Mouse (Mus musculus): Measurements from ENCODE around the gene Acbd4. TPM values are rescaled to one million over a fixed set of nuclear protein-coding genes. Genes with fewer than 3 reads are reported as not detected.

The Acbd4 gene
- total and polyA plus RNA-seq, 3 experiments = 27.8 to 38.1 (median 27.8) TPM

GRCm38 (mm10) chr11:103058499-103059085, 42.9 kb upstream of the Acbd4 start:
- DNase-seq = peak in 1 of 2 experiments; percentile 51
- TF ChIP-seq CTCF (IDR thresholded peaks at IDR 0.05) (peak; percentile 49), POLR2A (IDR thresholded peaks at IDR 0.05; ENCODE audit: insufficient read depth, low read depth, low read length) (no peak)
- H3K79me2 ChIP-seq (replicated peaks; ENCODE audit: control insufficient read depth, insufficient read depth, low read length) = no peaks in the 10 kb centered on the region
- H3K4me3 ChIP-seq = no peak overlapping the region
- no peak overlapping the region for H3K9ac ChIP-seq (ENCODE audit: low read depth, low read length)
- H3K4me1 ChIP-seq (ENCODE audit: control insufficient read depth, insufficient read depth, low read length) = peaks cover under 1% of the 10 kb centered on the region; the same call in 1 of the 2 replicates
- peak overlapping the region; percentile 83 for H3K27ac ChIP-seq
- no peaks in the 10 kb centered on the region for H3K27me3 ChIP-seq (ENCODE audit: control insufficient read depth, insufficient read depth, low read length)
- 56% methylated on average over 3 of the region's 3 CpGs for WGBS
- intact Hi-C loops (cut with DNase I) = no loop called here
- H3K36me3 ChIP-seq (ENCODE audit: control insufficient read depth, insufficient read depth, low read length) = peaks cover 8% of the 10 kb centered on the region

GRCm38 (mm10) chr11:103066191-103067050, 35.1 kb upstream of the Acbd4 start:
- no peaks in the 10 kb centered on the region for H3K79me2 ChIP-seq (replicated peaks; ENCODE audit: control insufficient read depth, insufficient read depth, low read length)
- peaks cover 6% of the 10 kb centered on the region for H3K36me3 ChIP-seq (ENCODE audit: control insufficient read depth, insufficient read depth, low read length)
- no peak for DNase-seq
- no peak overlapping the region for H3K9ac ChIP-seq (ENCODE audit: low read depth, low read length)
- peak overlapping the region; percentile 47 for H3K27ac ChIP-seq
- H3K4me3 ChIP-seq = no peak overlapping the region
- no peaks in the 10 kb centered on the region for H3K27me3 ChIP-seq (ENCODE audit: control insufficient read depth, insufficient read depth, low read length)
- H3K4me1 ChIP-seq (ENCODE audit: control insufficient read depth, insufficient read depth, low read length) = peaks cover 10% of the 10 kb centered on the region
- WGBS = 82% methylated on average over 14 of the region's 14 CpGs
- TF ChIP-seq POLR2A (IDR thresholded peaks at IDR 0.05; ENCODE audit: insufficient read depth, low read depth, low read length) (no peak), EP300 (IDR thresholded peaks at IDR 0.05; ENCODE audit: insufficient read depth, low read depth, low read length) (no peak), CTCF (IDR thresholded peaks at IDR 0.05) (no peak)
- intact Hi-C loops (cut with DNase I) = no loop called here

GRCm38 (mm10) chr11:103067051-103067361, 34.5 kb upstream of the Acbd4 start:
- Histone ChIP-seq H3K9ac (ENCODE audit: low read depth, low read length) (no peak overlapping the region), H3K4me1 (ENCODE audit: control insufficient read depth, insufficient read depth, low read length) (peaks cover 10% of the 10 kb centered on the region), H3K79me2 (replicated peaks; ENCODE audit: control insufficient read depth, insufficient read depth, low read length) (no peaks in the 10 kb centered on the region), H3K27me3 (ENCODE audit: control insufficient read depth, insufficient read depth, low read length) (no peaks in the 10 kb centered on the region), H3K36me3 (ENCODE audit: control insufficient read depth, insufficient read depth, low read length) (peaks cover under 1% of the 10 kb centered on the region), H3K4me3 (no peak overlapping the region), H3K27ac (peak overlapping the region; percentile 47)
- TF ChIP-seq EP300 (IDR thresholded peaks at IDR 0.05; ENCODE audit: insufficient read depth, low read depth, low read length) = no peak
- TF ChIP-seq CTCF (IDR thresholded peaks at IDR 0.05) = no peak
- no peak for TF ChIP-seq POLR2A (IDR thresholded peaks at IDR 0.05; ENCODE audit: insufficient read depth, low read depth, low read length)
- intact Hi-C loops (cut with DNase I) = no loop called here
- WGBS = 67% methylated on average over 6 of the region's 6 CpGs
- DNase-seq = no peak

DNA sequence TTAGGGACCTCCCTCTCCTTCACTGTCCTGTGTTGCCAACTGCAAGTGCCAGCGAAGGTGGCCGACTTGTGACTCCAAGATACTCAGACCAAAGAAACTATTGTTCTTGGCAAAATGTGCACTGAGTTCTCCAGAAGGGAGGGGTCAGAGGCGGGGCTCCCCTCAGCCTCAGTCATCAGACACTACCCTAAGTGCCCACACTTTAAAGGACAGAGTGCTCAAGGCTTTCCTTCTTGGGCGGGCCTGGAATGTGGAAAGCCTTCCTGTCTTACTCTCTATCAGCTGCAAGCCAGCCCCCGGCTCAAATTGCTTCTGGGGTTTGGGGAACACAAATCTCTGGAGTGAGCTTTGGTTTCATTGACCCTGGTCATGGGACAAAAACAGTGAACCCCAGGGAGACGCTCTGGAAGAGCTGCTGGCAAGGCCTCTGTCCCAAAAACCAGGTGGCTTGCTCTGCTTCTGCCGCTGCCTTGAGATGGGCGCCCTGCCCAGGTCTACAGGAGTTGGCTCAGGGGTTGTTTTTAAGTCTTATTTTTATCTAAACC, 34.0 kb upstream of the Acbd4 start:
- H3K36me3 ChIP-seq (ENCODE audit: control insufficient read depth, insufficient read depth, low read length) = no peaks in the 10 kb centered on the region; the same call in none of the 2 replicates
- no peak overlapping the region for H3K9ac ChIP-seq (ENCODE audit: low read depth, low read length)
- TF ChIP-seq EP300 (IDR thresholded peaks at IDR 0.05; ENCODE audit: insufficient read depth, low read depth, low read length) (0 out of 2 replicates have a peak, but pooled peaks have one; percentile 17), CTCF (IDR thresholded peaks at IDR 0.05) (no peak), POLR2A (IDR thresholded peaks at IDR 0.05; ENCODE audit: insufficient read depth, low read depth, low read length) (no peak)
- H3K4me1 ChIP-seq (ENCODE audit: control insufficient read depth, insufficient read depth, low read length) = peaks cover 10% of the 10 kb centered on the region
- DNase-seq = peak; percentile 71 to 82
- WGBS = 22% methylated on average over 8 of the region's 8 CpGs
- H3K79me2 ChIP-seq (replicated peaks; ENCODE audit: control insufficient read depth, insufficient read depth, low read length) = no peaks in the 10 kb centered on the region
- H3K27ac ChIP-seq = peak overlapping the region; percentile 47
- intact Hi-C loops (cut with DNase I) = no loop called here
- no peaks in the 10 kb centered on the region for H3K27me3 ChIP-seq (ENCODE audit: control insufficient read depth, insufficient read depth, low read length)
- H3K4me3 ChIP-seq = no peak overlapping the region

GRCm38 (mm10) chr11:103068272-103068671, 33.2 kb upstream of the Acbd4 start:
- 92% methylated on average over 4 of the region's 4 CpGs for WGBS
- Histone ChIP-seq H3K4me3 (no peak overlapping the region), H3K27me3 (ENCODE audit: control insufficient read depth, insufficient read depth, low read length) (no peaks in the 10 kb centered on the region), H3K36me3 (ENCODE audit: control insufficient read depth, insufficient read depth, low read length) (no peaks in the 10 kb centered on the region; the same call in none of the 2 replicates), H3K9ac (ENCODE audit: low read depth, low read length) (no peak overlapping the region), H3K4me1 (ENCODE audit: control insufficient read depth, insufficient read depth, low read length) (peaks cover 10% of the 10 kb centered on the region), H3K79me2 (replicated peaks; ENCODE audit: control insufficient read depth, insufficient read depth, low read length) (no peaks in the 10 kb centered on the region), H3K27ac (peak overlapping the region; percentile 47)
- TF ChIP-seq EP300 (IDR thresholded peaks at IDR 0.05; ENCODE audit: insufficient read depth, low read depth, low read length) = no peak
- TF ChIP-seq CTCF (IDR thresholded peaks at IDR 0.05) = no peak
- no peak for TF ChIP-seq POLR2A (IDR thresholded peaks at IDR 0.05; ENCODE audit: insufficient read depth, low read depth, low read length)
- intact Hi-C loops (cut with DNase I) = no loop called here
- no peak for DNase-seq

- Histone ChIP-seq H3K4me3 (no peak overlapping the region), H3K36me3 (ENCODE audit: control insufficient read depth, insufficient read depth, low read length) (no peaks in the 10 kb centered on the region; the same call in none of the 2 replicates), H3K27me3 (ENCODE audit: control insufficient read depth, insufficient read depth, low read length) (no peaks in the 10 kb centered on the region), H3K4me1 (ENCODE audit: control insufficient read depth, insufficient read depth, low read length) (peaks cover 10% of the 10 kb centered on the region), H3K27ac (no peak overlapping the region), H3K9ac (ENCODE audit: low read depth, low read length) (no peak overlapping the region), H3K79me2 (replicated peaks; ENCODE audit: control insufficient read depth, insufficient read depth, low read length) (no peaks in the 10 kb centered on the region)
- WGBS = 91% methylated on average over 11 of the region's 11 CpGs
- TF ChIP-seq EP300 (IDR thresholded peaks at IDR 0.05; ENCODE audit: insufficient read depth, low read depth, low read length) (no peak), CTCF (IDR thresholded peaks at IDR 0.05) (no peak), POLR2A (IDR thresholded peaks at IDR 0.05; ENCODE audit: insufficient read depth, low read depth, low read length) (no peak)
- no peak for DNase-seq
- intact Hi-C loops (cut with DNase I) = no loop called here
These were observed 32.6 kb upstream of the Acbd4 start for GRCm38 (mm10) chr11:103068884-103069283.
